Mouse (Mus musculus) ovary, postnatal 10 days (tissue): ENCODE results near the gene Fastk.

ENCODE experiments used
- DNase-seq: peaks from one replicate; pipeline ENCODE4 v3.0.0; 2022; ENCODE audit warnings: low spot score

The Fastk gene

DNA sequence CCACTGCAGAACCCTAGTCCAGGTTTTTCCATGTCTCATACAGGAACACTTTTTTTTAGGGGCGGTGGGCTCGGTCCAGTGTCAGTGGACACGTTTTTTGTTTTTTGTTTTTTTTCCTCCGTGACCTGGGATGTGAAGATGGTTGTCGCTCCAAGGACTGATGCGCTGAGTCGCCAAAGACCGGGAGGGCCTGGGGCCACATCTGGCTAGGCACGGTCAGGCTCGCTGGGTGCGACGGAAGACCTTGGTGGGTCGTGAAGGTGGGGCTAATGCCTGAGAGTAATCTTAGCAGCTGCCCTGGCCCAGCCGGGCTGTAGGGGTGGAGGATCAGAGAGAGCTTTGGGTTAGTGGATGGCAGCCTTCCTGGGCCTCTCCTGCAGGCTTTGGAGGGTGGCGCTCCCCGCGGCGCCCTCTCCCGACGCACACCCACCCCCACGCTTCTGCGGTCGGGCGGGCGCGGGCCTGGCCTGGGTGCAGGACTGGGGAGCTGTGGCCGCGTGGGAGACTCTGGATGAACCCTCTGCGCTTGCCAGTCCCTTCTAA, 7.7 kb upstream of the Fastk start:
- peak; percentile 13 for DNase-seq

DNA sequence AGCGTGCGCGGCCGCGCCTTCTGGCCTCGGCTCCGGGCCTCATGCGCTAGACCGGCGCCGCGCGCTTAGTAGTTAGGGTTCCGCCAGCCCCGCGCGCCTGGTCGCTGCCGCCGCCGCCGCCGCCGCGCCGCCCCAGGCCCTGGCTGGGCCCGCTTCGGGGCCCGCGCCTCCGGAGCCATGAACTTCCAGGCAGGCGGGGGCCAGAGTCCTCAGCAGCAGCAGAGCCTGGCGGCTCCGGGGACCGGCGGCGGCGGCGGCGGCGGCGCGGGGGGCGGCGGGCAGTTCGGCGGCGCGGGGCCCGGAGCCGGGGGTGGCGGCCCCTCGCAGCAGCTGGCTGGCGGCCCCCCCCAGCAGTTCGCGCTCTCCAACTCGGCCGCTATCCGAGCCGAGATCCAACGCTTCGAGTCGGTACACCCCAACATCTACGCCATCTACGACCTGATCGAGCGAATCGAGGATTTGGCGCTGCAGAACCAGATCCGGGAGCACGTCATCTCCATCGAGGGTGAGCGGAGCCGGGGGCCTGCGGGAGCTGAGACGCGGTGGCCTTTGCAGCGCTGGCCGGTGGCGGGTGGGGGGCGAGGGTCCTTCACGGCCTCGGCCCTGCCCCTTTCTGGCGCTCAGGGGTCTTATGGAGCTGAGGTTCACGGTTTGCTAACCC, 7.1 kb upstream of the Fastk start, which contains the start of gene Agap3:
TSS of gene Agap3 (plus strand) at position 148 of the 661 bp plus-strand sequence.
- no peak for DNase-seq

- DNase-seq, result peak; percentile 68
Measured at GRCm38 (mm10) chr5:24451264-24452029, 6.4 kb upstream of the Fastk start.

GRCm38 (mm10) chr5:24447624-24448298, 2.7 kb upstream of the Fastk start, which contains the start of gene Tmub1:
Tmub1 (minus strand) TSS chr5:24447854.
- peak; percentile 45 for DNase-seq

DNA sequence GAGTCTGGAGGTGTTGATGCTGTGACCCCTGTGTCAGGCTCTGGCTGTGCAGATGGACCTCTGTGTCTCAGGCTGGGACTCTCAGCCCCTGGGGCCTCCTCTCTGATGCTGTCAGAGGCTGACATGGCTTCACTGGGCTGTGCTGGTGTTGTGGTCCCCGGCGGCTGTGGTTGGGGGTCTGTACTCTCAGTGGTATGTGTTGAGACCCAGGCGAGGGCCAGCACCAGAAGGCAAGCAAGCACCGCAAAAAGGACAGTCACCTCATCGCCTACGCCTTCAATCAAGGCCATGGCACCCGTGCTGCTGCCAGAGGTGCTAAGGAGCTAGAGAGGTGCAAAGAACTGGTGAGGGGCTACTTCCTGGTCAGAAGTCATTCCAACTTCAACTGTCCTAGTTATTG, 1.5 kb upstream of the Fastk start:
- DNase-seq, result no peak

GRCm38 (mm10) chr5:24445428-24446080, 467 bp upstream of the Fastk start:
- no peak for DNase-seq

GRCm38 (mm10) chr5:24443927-24444326, 1.2 kb downstream of the Fastk start:
- no peak for DNase-seq

GRCm38 (mm10) chr5:24443204-24443603, 1.9 kb downstream of the Fastk start:
- no peak for DNase-seq

- DNase-seq, result no peak
Measured at GRCm38 (mm10) chr5:24442029-24442428, 3.1 kb downstream of the Fastk start.

DNA sequence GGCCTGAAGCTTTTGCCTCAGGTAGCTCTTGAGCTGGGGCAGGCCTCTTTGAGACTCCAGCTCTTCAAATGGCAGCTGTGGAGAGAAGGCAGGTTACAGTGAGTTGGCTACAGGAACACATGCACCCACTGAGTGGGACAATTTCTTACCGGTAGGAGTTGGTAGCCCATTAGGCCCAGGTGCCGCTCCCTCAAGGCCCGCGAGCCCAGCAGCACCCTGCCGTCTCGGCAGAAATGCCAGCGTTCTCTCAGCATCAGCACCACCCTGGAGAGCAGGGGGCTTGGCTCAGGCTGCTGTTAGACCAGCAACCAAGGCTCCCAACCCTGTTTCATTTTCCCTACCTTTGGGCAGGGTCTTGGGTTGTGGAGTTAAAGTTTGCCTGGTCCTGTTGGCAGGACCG, 3.9 kb downstream of the Fastk start:
- no peak for DNase-seq

GRCm38 (mm10) chr5:24433993-24434392, 11.1 kb downstream of the Fastk start:
- no peak for DNase-seq

GRCm38 (mm10) chr5:24428596-24428995, 16.5 kb downstream of the Fastk start:
- no peak for DNase-seq

DNA sequence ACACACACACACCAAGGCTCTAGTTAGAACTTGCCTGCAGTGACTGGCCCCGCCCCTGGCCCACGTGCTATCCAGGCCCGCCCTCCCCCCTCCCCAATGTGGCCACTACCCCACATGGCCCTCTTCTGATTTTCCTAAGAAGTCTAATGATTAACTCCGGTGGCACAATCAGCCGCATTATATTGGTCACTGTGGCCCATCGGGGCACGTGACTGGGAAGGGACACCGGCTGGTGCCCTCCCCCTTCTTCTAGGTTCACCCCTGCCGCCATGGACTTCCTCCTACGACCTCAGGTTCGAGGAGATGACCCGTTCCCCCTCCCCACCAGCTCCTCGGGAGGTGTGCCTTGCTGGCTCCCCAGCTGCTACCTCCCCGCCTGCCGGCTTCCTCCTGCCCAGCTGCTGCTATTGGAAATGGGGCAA, 17.1 kb downstream of the Fastk start:
- no peak for DNase-seq

DNA sequence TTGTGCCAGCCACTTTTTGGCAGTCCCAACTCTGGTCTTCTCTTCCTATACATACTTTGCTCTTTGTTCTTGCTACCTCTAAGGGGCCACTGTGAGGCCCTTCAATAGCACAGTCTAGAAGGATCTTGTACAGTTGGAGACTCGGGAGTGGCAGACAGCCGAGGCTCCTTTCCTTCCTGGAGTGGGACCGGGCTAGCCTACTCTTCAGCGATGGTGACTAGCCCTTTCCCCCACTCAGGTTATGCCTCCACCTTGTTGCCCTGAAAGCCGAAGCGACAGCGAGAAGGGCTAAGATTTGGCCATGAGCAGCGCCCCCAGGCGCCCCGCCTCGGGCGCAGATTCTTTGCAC, 17.8 kb downstream of the Fastk start:
- no peak for DNase-seq

GRCm38 (mm10) chr5:24426556-24427284, 18.4 kb downstream of the Fastk start:
- DNase-seq, result no peak

GRCm38 (mm10) chr5:24426037-24426432, 19.1 kb downstream of the Fastk start:
- DNase-seq, result no peak

DNA sequence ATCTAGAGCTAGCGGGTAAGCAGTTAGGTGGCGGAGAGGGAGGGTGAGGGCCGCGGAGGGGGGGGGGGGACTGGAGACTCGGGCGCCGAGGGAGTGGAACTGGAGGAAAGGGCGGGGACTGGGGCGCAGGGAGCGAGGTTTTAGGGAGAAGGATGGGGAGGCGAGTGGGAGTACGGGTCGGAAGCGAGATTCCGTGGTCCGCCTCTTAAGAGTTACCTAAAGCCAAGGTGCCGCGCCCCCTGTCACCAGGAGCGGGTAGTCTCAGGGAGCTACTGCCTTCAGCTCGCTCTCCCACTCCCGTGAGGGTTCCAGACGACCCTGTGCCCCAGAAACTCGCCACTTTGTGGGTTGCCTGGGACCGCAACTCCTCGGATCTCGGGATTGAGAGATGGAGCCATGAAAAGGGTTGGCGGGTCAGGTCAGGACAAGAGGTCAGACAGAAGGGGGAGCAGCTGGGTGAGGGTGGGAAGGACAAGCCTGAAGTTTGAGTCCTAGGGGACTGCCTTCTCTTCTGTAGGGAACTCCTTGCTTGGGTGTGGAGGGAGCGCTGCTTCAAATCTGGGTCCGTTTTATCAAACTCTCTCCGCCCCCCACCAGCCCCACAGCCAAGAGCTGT, 19.6 kb downstream of the Fastk start:
- peak; percentile 44 for DNase-seq

DNA sequence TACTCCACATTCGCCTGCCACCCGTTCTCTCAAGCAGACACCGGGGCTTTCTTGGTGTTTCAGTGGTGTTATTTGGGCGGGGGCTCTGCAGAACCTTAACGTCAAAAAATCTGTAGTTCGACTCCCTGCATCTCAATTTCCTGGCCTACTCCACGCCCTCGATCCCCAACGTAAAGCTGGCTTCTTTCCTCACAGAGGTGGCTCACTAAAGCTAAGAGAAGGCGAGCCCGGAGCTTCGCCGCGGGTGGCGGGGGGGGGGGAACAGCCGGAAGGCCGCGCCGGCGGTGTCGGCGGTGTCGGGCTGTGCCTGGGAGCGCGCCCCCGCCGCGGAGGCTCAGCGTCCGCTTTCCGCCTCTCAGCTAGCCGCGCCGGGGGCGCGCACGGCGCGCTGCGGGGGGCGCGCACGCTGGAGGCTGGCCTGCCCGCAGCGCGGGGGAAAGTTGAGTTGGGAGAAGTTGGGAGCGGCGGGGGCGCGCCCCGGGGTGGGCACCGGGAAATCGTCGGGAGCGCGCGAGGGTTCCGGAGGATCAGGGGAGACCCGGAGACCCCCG, 20.2 kb downstream of the Fastk start:
- peak; percentile 75 for DNase-seq

- DNase-seq, result no peak
Measured at GRCm38 (mm10) chr5:24424004-24424781, 20.9 kb downstream of the Fastk start.
